Mouse (Mus musculus) hindbrain, embryonic 10.5 days (tissue): ENCODE measurements around the gene Ogn. TPM values are rescaled to one million over a fixed set of nuclear protein-coding genes. Genes with fewer than 3 reads are reported as not detected.

Experiments
- DNase-seq: peaks from one replicate; pipeline ENCODE4 v3.0.0-alpha.2; 2017; ENCODE audit warnings: low spot score
- H3K27ac ChIP-seq: fragments of 300-500 bp; sonication (generic); 2 replicates; pipeline ENCODE4 v1.5.1; 2016; ENCODE audit warnings: mild to moderate bottlenecking, moderate library complexity
- H3K27me3 ChIP-seq: fragments of 300-500 bp; sonication (generic); 2 replicates; pipeline ENCODE4 v1.6.1; 2016; ENCODE audit warnings: mild to moderate bottlenecking; ENCODE audit not compliant: poor library complexity, insufficient read depth, severe bottlenecking
- H3K36me3 ChIP-seq: fragments of 300-500 bp; sonication (generic); 2 replicates; pipeline ENCODE4 v1.6.1; 2016; ENCODE audit warnings: mild to moderate bottlenecking, moderate library complexity
- H3K4me1 ChIP-seq: fragments of 300-500 bp; sonication (generic); replicated peaks from 2 replicates; pipeline ENCODE4 v1.6.1; 2016; ENCODE audit warnings: mild to moderate bottlenecking
- H3K4me3 ChIP-seq: fragments of 300-500 bp; sonication (generic); 2 replicates; pipeline ENCODE4 v1.5.1; 2016; ENCODE audit warnings: mild to moderate bottlenecking, moderate library complexity
- H3K9me3 ChIP-seq: fragments of 300-500 bp; sonication (generic); 2 replicates; pipeline ENCODE4 v1.6.1; 2016; ENCODE audit warnings: mild to moderate bottlenecking, moderate library complexity
- WGBS: fragments of 180-500 bp; shearing (Covaris S2); methylation state at CpG from one replicate; pipeline ENCODE4 v1.1.7; 2016; 5-methylcytosine and 5-hydroxymethylcytosine counted together
- polyA plus RNA-seq: library from polyadenylated mRNA; unstranded; fragments of >200 nt; fragmentation: Nextera tagmentation; extraction: Ambion mirVana; gene quantifications from 2 replicates; pipeline ENCODE4 v1.2.1, GENCODE M21; 2016

Gene Ogn
- polyA plus RNA-seq, 1 experiment from 2014 or later: 5.3 TPM

GRCm38 (mm10) chr13:49651781-49652351 is 44.0 kb downstream of the Ogn start:
- no peaks in the 10 kb centered on the region for H3K27me3 ChIP-seq
- WGBS: 4% methylated on average over 4 of the region's 4 CpGs
- H3K4me1 ChIP-seq: peaks cover 20% of the 10 kb centered on the region
- H3K27ac ChIP-seq: peak overlapping the region; percentile 88
- DNase-seq: no peak
- H3K36me3 ChIP-seq: peaks cover 10% of the 10 kb centered on the region
- H3K4me3 ChIP-seq: peak overlapping the region; percentile 82
- no peaks in the 10 kb centered on the region for H3K9me3 ChIP-seq

- H3K27me3 ChIP-seq: no peaks in the 10 kb centered on the region
These were observed 44.8 kb downstream of the Ogn start, which contains the start of the genes Cenpp and Nol8 for GRCm38 (mm10) chr13:49652481-49653179. TSS of gene Cenpp (minus strand) at chr13:49652785. TSS of gene Nol8 (plus strand) at chr13:49653078.

GRCm38 (mm10) chr13:49653180-49653541 is 45.3 kb downstream of the Ogn start:
- Histone ChIP-seq H3K4me1 (peaks cover 20% of the 10 kb centered on the region), H3K27ac (peak overlapping the region; percentile 83), H3K36me3 (peaks cover 20% of the 10 kb centered on the region), H3K4me3 (peak overlapping the region; percentile 82), H3K9me3 (no peaks in the 10 kb centered on the region), H3K27me3 (no peaks in the 10 kb centered on the region)
- no peak for DNase-seq
- WGBS: under 1% methylated on average over 16 of the region's 16 CpGs

More at GRCm38 (mm10) chr13:49652481-49653179, 44.8 kb downstream of the Ogn start, which contains the start of the genes Cenpp and Nol8:
- Histone ChIP-seq H3K36me3 (peaks cover 17% of the 10 kb centered on the region), H3K9me3 (no peaks in the 10 kb centered on the region), H3K27ac (peak within 1 kb of the TSS; percentile 88), H3K4me1 (peaks cover 20% of the 10 kb centered on the region), H3K4me3 (peak within 1 kb of the TSS; percentile 82)
- under 1% methylated on average over 68 of the region's 68 CpGs for WGBS
- peak; percentile 99 for DNase-seq

Other genes starting within 250 kb of the Ogn start
- 19.5 and 20.0 TPM in 2 replicates for gene Ippk, start 186.8 kb upstream of the Ogn start, polyA plus RNA-seq
- 1.1 and 1.5 TPM in 2 replicates for gene Tes3-ps, start 114.7 kb upstream of the Ogn start, polyA plus RNA-seq
- gene Ecm2, start 103.2 kb upstream of the Ogn start, polyA plus RNA-seq: 0.52 and 0.63 TPM in 2 replicates
- gene Aspn, start 63.6 kb upstream of the Ogn start, polyA plus RNA-seq: 0.07 and 0.17 TPM in 2 replicates
- 0.82 and 1.6 TPM in 2 replicates for gene Omd, start 25.6 kb upstream of the Ogn start, polyA plus RNA-seq
- 31.9 and 35.1 TPM in 2 replicates for gene Cenpp, start 44.7 kb downstream of the Ogn start, polyA plus RNA-seq
- gene Nol8, start 45.0 kb downstream of the Ogn start, polyA plus RNA-seq: 15.2 and 23.1 TPM in 2 replicates
- gene Iars, start 74.1 kb downstream of the Ogn start, polyA plus RNA-seq: 98.0 and 111 TPM in 2 replicates
- 0.14 TPM in 1 of 2 replicates, not detected in the other for gene Gm30302, start 191.0 kb downstream of the Ogn start, polyA plus RNA-seq